Mouse (Mus musculus) CH12.LX (cell line): ENCODE measurements at regions not wholly inside any gene's neighbourhood (a gene's known extent, or its start where the extent isn't known, plus 50 kb on each side); places are given as distances from the start of the nearest gene placed in this dataset.

Source experiments
- BHLHE40 ChIP-seq: IDR thresholded peaks from 2 replicates; pipeline ENCODE4 v1.6.1; 2011; ENCODE audit warnings: mild to moderate bottlenecking, low read depth, low read length, improper control_type of control experiment
- CTCF ChIP-seq, 2 experiments: IDR thresholded peaks in 1 of 2; conservative IDR thresholded peaks in 1 of 2; 2 replicates each; pipeline ENCODE4 v1.5.1; 2011 to 2012; ENCODE audit warnings: low read depth in 2 of 2, low read length in 2 of 2, improper control_type of control experiment in 1 of 2, inconsistent platforms in 1 of 2, mild to moderate bottlenecking in 1 of 2, moderate library complexity in 1 of 2
- E2F4 ChIP-seq: IDR thresholded peaks from 2 replicates; pipeline ENCODE4 v1.6.1; 2011; ENCODE audit warnings: low read depth, low read length, improper control_type of control experiment; ENCODE audit not compliant: insufficient replicate concordance
- KAT2A ChIP-seq: IDR thresholded peaks from 2 replicates; pipeline ENCODE4 v1.6.1; 2012; ENCODE audit warnings: low read length, improper control_type of control experiment, inconsistent platforms; ENCODE audit not compliant: insufficient replicate concordance
- MXI1 ChIP-seq: IDR thresholded peaks from 2 replicates; pipeline ENCODE4 v1.6.1; 2011; ENCODE audit warnings: mild to moderate bottlenecking, low read depth, low read length, improper control_type of control experiment
- POLR2A ChIP-seq: IDR thresholded peaks from 2 replicates; pipeline ENCODE4 v1.6.1; 2011; ENCODE audit warnings: low read depth, mild to moderate bottlenecking, improper control_type of control experiment, low read length
- TBP ChIP-seq: conservative IDR thresholded peaks from 2 replicates; pipeline ENCODE4 v1.6.1; 2011; ENCODE audit warnings: low read depth, low read length, improper control_type of control experiment
- TCF12 ChIP-seq: IDR thresholded peaks from 2 replicates; pipeline ENCODE4 v1.6.1; 2014; ENCODE audit warnings: low read depth, mild to moderate bottlenecking, inconsistent platforms, low read length, improper control_type of control experiment
- USF1 ChIP-seq: IDR thresholded peaks from 2 replicates; pipeline ENCODE4 v1.6.1; 2014; ENCODE audit warnings: low read depth, mild to moderate bottlenecking, inconsistent platforms, low read length, improper control_type of control experiment

GRCm38 (mm10) chr5:52971811-52972210 is 66.1 kb upstream of the Slc34a2 start:
- TF ChIP-seq TCF12 (no peak), CTCF (conservative IDR thresholded peaks at IDR 0.05 in 1 of 2, IDR thresholded peaks at IDR 0.05 in 1 of 2; ENCODE audit: low read depth in 2 of 2, low read length in 2 of 2) (no peak), MXI1 (no peak), USF1 (no peak), POLR2A (no peak), TBP (no peak), E2F4 (no peak), KAT2A (no peak), BHLHE40 (no peak)
